Mouse (Mus musculus) stomach, embryonic 16.5 days (tissue): ENCODE results near the gene Gm4907. TPM values are rescaled to one million over a fixed set of nuclear protein-coding genes. Genes with fewer than 3 reads are reported as not detected.
"Not testable (repeated sequence)": the region's sequence is repeated elsewhere in the genome, so short reads cannot be mapped to it uniquely, and the experiment has no call there.

ENCODE experiments used
- ATAC-seq: fragments of 200-750 bp; cut with Nextera tagmentation; 2 replicates; pipeline ENCODE4 v1.8.0; 2017; ENCODE audit warnings: moderate number of reproducible peaks, moderate TSS enrichment; ENCODE audit not compliant: insufficient read depth, low FRiP score
- H3K27ac ChIP-seq: fragments of 300-500 bp; sonication (generic); 2 replicates; pipeline ENCODE4 v1.5.1; 2014; ENCODE audit warnings: low read length
- H3K27me3 ChIP-seq: fragments of 300-500 bp; sonication (generic); 2 replicates; pipeline ENCODE4 v1.6.1; 2014; ENCODE audit warnings: low read length, control low read depth, mixed read lengths; ENCODE audit not compliant: control insufficient read depth, insufficient read depth
- H3K36me3 ChIP-seq: fragments of 300-500 bp; sonication (generic); 2 replicates; pipeline ENCODE4 v1.6.1; 2014; ENCODE audit warnings: low read length; ENCODE audit not compliant: control insufficient read depth, insufficient read depth
- H3K4me1 ChIP-seq: fragments of 300-500 bp; sonication (generic); 2 replicates; pipeline ENCODE4 v1.6.1; 2014; ENCODE audit warnings: low read length, control low read depth, mixed read lengths; ENCODE audit not compliant: control insufficient read depth, insufficient read depth
- H3K4me2 ChIP-seq: fragments of 300-500 bp; sonication (generic); 2 replicates; pipeline ENCODE4 v1.6.1; 2014; ENCODE audit warnings: low read depth, low read length, mixed read lengths
- H3K4me3 ChIP-seq: fragments of 300-500 bp; sonication (generic); replicated peaks from 2 replicates; pipeline ENCODE4 v1.5.1; 2014; ENCODE audit warnings: mild to moderate bottlenecking, low read length
- H3K9ac ChIP-seq: fragments of 300-500 bp; sonication (generic); 2 replicates; pipeline ENCODE4 v1.6.1; 2014; ENCODE audit warnings: low read length
- H3K9me3 ChIP-seq: fragments of 300-500 bp; sonication (generic); replicated peaks from 2 replicates; pipeline ENCODE4 v1.6.1; 2016; ENCODE audit warnings: low read length, control low read depth; ENCODE audit not compliant: control insufficient read depth
- WGBS: fragments of 180-500 bp; shearing (Covaris S2); extraction: QIAGEN DNeasy Blood & Tissue Kit; methylation state at CpG from one replicate; pipeline ENCODE4 v1.1.7; 2014; 5-methylcytosine and 5-hydroxymethylcytosine counted together
- polyA plus RNA-seq: library from polyadenylated mRNA; unstranded; fragments of >200 nt; fragmentation: Nextera tagmentation; extraction: Ambion mirVana; gene quantifications from 2 replicates; pipeline ENCODE4 v1.2.1, GENCODE M21; 2015

The Gm4907 gene
- not detected in 2 replicates for polyA plus RNA-seq

GRCm38 (mm10) chrX:23882253-23882652 lies at the start of gene Gm4907:
Gene Gm4907 (plus strand): TSS chrX:23882553.
- H3K27ac ChIP-seq: not testable (repeated sequence)
- WGBS: 63% methylated on average over 2 of the region's 2 CpGs

GRCm38 (mm10) chrX:23833784-23834183 lies 48.6 kb upstream of the Gm4907 start:
- H3K4me1 ChIP-seq, H3K27ac ChIP-seq, H3K4me3 ChIP-seq, H3K36me3 ChIP-seq, ATAC-seq, H3K4me2 ChIP-seq, H3K9me3 ChIP-seq, H3K27me3 ChIP-seq, H3K9ac ChIP-seq: not testable (repeated sequence)
- WGBS: 89% methylated on average over 11 of the region's 11 CpGs

More at GRCm38 (mm10) chrX:23882253-23882652, at the start of gene Gm4907:
- H3K27me3 ChIP-seq, H3K4me1 ChIP-seq, H3K9me3 ChIP-seq, ATAC-seq, H3K4me2 ChIP-seq, H3K36me3 ChIP-seq, H3K4me3 ChIP-seq, H3K9ac ChIP-seq: not testable (repeated sequence)

GRCm38 (mm10) chrX:23840921-23841320 lies 41.4 kb upstream of the Gm4907 start:
- ATAC-seq: no peak
- H3K4me2 ChIP-seq: no peak overlapping the region
- H3K27ac ChIP-seq: no peak overlapping the region
- H3K9ac ChIP-seq: no peak overlapping the region
- H3K27me3 ChIP-seq: no peaks in the 10 kb centered on the region
- 53% methylated on average over 1 of the region's 1 CpGs for WGBS
- H3K9me3 ChIP-seq: no peaks in the 10 kb centered on the region
- H3K4me1 ChIP-seq: no peaks in the 10 kb centered on the region
- no peak overlapping the region for H3K4me3 ChIP-seq
- no peaks in the 10 kb centered on the region for H3K36me3 ChIP-seq

- no peaks in the 10 kb centered on the region for H3K27me3 ChIP-seq
- ATAC-seq: no peak
- no peak overlapping the region for H3K9ac ChIP-seq
- H3K4me2 ChIP-seq: no peak overlapping the region
- 68% methylated on average over 2 of the region's 2 CpGs for WGBS
- no peak overlapping the region for H3K4me3 ChIP-seq
- no peaks in the 10 kb centered on the region for H3K9me3 ChIP-seq
- H3K4me1 ChIP-seq: no peaks in the 10 kb centered on the region
- H3K27ac ChIP-seq: no peak overlapping the region
- no peaks in the 10 kb centered on the region for H3K36me3 ChIP-seq
These were observed 71.8 kb downstream of the Gm4907 start for GRCm38 (mm10) chrX:23954161-23954560.

Other genes starting within 250 kb of the Gm4907 start
- 5.8 and 7.6 TPM in 2 replicates for gene Wdr44, start 189.5 kb upstream of the Gm4907 start, polyA plus RNA-seq
- gene Gm4985, start 76.4 kb downstream of the Gm4907 start, polyA plus RNA-seq: not detected in 2 replicates